Mouse (Mus musculus) heart, postnatal 4 days (tissue): ENCODE measurements at regions not wholly inside any gene's neighbourhood (a gene's known extent, or its start where the extent isn't known, plus 50 kb on each side); places are given as distances from the start of the nearest gene placed in this dataset.
A peak's percentile ranks its signal among the peaks of the same experiment; 100 is the strongest.

Source experiments
- DNase-seq: peaks from one replicate; pipeline ENCODE4 v3.0.0; 2021

DNA sequence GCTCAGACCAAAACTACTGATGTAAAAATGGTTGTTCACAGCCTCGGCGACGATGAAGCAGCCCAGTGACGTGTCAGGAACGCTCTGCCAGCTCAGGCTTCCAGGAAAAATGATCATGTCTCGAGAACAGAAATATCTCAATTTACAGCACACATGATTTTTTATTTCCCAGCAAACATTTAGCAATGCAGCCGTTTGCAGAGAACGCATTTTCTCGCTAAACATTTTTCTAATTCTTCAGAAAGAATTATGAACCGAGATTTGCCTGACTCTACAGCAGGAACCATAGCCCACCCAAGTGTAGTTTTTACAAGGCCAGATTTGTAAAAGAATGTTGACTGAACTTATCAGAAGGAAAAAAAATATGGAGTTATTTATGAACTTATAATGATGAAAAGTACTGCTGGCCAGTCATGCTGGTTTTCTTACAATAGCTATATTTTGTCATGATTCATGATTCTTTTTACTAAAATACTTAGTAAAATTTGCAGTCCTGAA, 380.4 kb downstream of the Etnk1 start:
- DNase-seq: no peak

DNA sequence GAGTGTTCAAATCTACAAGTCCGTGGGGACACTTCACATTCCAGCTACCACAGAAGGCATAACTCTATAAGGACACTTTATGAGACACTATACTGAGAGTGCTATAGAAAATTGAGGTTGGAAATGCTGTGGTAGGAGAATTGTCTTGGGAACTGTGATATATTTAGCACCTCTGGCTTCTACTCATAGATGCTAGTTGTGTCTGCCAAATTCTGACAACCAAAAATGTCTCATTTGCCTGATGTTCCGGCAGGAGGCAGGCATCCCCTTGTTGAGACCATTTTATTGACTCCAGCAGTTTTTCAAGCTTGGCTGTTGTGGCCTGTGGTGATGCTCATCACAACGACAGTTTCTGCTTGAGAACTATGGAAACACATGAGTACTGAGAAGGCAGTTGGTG, 387.9 kb downstream of the Etnk1 start:
- DNase-seq: no peak

DNA sequence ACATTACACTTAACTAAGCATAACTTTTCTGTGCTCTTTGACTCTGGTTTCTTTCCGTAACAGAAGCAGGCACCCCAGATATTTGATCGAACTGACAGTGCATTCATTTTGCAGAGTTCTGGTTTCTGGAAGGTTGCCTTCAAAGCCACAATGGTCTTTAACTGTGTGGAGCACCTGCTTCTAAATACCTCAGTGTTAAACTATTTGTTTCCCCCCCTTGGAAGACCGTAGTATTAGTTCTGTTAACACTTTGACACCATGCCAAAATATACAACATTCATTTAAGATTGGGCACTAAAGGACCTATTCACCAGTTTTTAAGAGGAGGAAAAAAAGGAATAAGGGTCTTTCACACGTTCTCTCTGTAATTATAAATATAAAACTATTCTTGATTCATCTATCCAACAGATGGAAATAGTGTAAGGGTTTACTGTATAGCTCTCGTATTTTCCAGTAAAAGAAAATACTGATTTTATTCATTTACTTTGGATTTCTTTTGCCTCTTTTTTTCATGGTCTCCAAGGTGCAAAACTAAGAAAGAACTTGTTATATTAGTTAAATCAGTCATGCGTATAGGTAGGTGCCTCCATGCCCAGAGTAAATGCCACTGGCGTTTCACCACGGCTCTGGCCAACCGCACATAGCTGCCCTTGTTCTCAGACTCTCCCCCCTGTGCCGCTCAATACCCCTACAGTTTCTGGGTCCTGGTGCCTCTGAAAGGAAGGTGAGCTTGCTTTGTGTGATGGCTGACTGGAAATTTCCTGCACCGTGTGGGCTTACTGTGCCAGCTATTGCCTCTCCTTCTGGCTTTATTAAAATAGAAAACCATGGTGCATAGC, 391.2 kb downstream of the Etnk1 start:
- no peak for DNase-seq

DNA sequence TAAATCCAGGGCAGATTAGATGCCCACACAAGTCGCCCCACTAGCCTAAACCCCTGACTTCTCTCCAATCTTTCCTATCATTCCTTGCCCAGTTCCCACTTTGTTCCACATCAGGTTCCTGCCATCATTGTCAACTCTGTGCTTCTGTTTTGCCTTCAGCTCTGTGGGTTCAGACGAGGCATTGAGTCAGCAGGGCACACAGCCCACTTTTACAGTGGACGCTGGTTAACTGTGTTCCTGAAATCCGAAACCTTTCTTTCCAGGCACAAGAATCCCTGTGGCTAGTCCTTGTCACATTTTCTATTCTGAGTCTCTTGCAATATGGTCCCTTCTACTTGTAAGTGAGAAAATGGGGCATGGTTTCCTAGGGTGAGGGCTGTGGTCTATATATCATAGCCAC, 392.3 kb downstream of the Etnk1 start:
- no peak for DNase-seq

DNA sequence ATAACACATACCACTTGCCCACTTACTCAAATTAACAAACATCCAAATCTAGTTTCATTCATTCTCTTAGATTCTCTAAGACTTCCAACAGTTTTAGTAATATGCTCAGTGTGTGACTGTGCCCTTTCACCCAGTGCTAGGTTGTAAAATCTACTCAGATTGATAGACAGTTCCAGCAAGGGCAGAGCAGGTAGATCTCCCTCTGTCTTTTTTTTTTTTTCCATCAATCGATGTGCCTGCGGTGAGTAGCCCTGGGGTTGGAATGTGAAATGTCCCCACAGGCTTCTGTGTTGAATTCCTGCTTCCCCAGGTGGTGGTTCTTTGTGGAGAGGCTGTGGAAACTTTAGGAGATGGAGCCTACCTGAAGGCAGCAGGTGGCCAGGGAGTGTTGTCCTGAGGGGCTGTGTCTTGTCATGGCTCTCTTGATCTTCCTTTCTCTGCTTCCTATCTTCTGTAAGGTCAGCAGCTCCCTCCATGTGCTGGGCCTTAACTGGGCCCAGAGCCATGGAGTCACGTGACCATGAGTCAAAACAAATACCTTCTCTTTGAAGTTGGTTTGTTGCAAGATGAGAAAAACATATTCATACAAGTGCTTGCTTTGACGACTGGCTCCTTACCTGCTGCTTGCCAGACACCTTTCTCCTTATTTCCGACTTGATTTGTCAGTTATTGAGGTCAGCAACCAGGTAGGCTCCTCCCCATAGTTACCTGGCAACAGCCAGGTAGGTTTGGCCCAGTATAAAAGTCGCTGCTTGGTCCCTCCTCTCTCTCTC, 394.5 kb downstream of the Etnk1 start:
- no peak for DNase-seq

DNA sequence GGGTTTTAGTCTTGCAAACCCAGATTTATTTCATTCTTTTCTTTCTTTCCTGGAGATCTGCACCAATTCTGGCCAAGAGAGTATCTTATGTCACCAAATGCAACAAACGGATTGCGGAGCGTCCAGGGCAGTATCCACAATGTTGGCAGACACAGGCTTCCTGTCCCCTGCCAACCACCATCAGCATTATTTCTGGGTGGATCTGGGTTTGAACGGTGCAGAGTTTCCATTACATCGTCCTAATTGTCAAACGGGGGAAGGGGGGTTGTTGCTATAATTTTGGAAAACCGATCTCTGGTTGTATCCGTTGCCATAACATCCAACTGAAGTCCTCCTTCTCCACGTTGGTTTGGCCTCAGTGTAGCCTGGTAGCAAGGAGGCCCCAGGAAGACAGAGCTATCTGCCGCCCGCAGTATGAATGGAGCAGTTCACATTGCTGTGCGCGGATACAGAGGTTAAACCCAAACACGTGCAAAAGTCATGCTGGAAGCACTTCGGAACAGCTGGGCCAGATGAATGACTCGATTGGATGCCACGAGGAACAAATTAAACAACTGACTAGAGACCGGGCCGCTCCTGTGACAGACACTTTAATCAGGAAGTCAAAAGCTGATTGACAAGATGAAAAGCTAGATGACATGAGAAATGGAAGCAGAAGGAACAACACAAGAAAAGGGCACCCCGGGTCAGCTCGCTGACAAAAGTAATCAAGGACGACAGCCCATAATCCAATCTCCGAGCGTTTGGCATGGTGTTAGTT, 404.5 kb downstream of the Etnk1 start:
- DNase-seq: no peak

DNA sequence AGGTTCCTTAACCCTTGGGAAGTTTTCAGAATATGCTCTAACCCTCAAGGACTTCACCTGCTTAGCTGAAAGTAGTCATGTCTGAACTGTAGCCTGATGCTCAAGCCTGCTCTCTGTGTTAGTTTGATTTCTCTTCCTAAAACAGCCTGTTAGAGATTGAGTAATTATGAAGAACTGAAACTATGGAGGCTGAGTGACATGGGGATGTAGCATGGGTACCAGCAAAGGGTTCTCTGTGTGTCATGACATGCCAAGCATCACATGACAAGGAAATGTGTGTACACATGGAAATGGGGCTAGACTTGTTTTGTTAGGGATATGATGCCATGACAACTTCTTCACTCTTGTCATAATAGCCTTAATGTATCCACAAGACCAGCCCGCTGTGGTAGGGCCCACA, 412.2 kb downstream of the Etnk1 start:
- DNase-seq: no peak

DNA sequence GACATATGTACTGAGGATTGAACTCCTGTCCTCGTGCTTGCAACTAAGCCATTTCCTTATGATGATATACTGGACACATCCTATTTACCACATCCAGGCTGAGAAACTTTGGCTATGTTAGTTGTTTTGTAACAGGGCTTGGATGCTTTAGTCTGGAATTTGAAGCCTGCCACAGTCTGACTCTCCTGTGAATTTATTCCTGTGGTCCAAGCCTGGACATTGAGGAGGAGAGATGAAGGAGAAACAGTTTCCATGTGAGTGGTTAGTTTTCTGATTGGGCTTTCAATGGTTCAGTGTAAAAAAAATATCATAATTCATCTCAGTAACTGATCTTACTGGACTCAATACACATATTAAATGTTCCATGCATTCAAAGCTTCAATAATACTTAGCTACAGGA, 422.6 kb downstream of the Etnk1 start:
- DNase-seq: no peak

DNA sequence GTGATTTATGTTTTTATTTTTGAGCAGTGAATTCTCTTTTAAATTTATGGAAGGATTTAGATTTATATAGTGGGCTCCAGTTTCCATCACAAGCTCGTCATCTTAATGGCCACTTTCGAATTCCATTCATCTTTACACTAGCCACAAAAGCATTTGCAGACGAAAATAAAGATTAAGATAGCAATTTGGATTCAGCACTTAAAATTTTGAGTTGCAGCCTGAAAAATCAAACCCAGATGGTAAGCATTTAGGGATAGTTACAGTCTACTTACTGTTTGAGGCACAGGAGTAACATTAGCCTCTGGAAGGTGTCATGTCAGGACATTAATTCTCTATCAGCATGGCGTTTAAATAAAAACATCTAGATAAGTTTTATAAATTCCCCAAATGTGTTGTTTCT, 423.2 kb downstream of the Etnk1 start:
- no peak for DNase-seq

DNA sequence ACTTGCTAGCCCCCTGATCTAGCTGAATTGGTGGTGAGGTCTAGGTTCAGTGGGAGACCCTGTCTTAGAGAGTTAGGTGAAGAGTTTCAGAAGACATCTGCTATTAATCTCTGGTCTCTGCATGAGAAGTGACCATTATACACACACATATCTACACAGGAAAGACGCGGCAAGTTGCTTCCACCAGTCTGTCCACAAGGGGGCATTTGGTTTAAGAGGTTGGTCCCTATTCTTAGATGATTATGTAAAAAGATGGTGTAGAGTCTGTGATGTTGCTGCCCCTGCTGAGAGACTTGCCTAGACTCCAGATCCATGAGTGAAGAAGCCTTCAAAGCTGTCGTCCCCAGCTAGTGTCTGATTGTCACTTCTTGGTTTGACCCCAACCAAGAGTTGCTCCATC, 425.5 kb downstream of the Etnk1 start:
- no peak for DNase-seq

DNA sequence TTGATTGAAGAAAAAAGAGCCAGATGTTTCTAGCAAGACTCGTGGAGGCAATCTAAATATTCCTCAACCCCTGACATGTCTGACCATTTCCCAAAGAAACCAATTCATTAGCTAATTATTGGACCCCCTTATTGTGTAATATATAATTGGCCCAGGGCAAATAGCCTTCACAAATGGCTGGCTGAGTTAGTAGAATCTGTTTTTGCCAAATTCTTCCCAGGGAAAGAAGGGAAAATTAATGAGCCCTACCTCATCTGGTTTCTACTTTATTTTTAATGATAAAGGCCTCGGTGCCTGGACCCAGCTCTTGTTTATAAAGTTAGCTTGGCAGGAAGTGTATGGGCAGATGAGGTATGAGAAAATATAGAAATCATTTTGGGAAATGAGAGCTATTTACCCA, 428.5 kb downstream of the Etnk1 start:
- no peak for DNase-seq

DNA sequence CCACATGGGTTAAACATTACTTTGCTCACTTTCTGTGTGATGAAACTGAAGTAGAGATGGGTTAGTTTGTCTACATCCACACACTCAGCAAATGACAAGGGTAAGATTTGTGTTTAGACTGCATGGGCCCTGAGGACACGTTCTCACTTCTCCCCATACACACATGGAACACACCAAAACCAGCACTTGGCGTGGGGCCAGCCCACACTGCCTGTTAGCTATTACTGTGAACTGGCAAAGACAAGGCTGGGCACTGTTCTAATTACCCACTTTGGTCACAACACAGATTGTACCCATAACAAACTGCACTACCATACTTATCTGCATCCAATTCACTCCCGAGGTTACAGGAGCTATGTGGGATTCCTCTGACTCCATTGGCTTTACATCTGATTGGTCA, 430.4 kb downstream of the Etnk1 start:
- no peak for DNase-seq

DNA sequence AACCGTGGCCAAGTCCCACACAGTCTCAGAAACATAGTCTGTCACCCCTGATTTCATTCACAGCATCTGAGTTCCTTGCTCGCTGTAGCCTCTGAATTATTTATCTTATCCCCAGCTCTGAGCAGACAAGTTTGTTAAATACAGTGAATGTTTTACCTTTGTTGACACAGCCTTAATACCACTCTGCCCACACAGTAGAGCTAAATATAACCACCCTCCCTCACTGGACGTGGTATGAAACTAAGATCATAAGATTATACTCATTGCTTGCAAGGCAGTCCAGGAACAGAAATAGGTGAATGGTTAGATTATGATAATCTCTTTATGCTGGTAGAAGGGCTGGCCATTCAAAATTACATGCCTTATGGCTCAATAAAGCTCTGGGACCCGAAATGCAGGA, 431.9 kb downstream of the Etnk1 start:
- no peak for DNase-seq

DNA sequence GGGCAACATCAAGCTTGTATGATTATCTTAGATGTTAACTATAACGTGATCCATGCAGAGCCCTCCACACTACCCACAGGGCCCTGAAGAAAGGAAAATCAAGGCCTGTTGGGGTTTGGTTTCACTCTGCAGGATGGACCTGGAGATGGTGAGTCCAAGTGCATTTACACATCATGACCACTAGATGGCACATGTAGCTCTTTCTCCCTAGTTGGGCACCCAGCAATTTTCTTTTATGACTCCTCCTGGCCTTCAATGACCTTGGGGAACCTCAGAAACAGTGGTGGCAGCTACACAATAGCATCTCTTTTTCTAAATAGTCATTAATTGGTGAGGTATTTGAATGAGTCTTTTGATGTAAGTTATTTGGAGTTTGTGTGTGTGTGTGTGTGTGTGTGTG, 442.1 kb downstream of the Etnk1 start:
- peak; percentile 14 for DNase-seq

DNA sequence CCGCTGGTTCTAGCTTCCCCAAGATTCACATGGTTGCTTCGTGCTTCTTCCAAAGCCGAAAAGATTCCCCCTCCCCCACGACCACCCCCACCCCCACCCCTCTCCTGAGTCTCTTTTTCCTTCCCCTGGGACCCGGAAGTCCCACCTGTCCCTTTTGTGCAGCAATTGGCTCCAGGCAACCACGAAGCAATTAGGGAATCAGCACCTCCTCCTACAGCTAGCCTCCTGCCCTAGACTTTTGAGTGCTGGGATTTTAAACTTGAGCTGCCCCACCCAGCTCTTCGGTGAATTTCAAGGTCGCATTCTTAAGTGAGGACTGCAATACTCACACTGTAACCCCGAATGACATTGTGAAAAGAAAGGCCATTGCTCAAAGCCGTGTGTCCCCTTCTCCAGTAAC, 445.9 kb downstream of the Etnk1 start:
- no peak for DNase-seq

DNA sequence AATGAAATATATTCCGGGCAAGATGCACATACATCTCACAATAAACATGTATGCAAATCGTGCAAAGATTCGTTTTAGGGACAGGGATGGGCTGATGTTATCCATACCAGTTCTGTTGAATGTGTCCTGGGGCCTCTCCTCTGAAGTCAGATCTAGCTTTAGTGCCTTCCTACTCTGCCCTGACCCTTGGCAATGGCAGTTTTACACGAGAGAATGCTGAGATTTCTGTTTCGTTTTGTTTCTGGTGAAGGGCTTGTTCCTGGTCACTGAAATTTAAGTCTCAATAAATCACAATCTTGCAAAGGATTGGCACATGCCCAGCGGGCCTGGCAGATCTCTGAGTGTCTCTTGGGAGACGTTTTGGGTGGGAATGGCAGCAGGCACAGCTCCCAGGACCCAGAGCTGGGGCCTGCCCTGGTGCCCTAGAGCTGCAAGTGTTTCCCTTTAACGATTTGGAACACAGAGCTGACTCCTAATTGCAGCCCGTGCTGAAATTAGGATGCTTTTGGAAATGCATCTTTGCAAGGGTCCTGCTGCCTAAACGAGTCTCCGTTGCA, 447.5 kb downstream of the Etnk1 start:
- no peak for DNase-seq

DNA sequence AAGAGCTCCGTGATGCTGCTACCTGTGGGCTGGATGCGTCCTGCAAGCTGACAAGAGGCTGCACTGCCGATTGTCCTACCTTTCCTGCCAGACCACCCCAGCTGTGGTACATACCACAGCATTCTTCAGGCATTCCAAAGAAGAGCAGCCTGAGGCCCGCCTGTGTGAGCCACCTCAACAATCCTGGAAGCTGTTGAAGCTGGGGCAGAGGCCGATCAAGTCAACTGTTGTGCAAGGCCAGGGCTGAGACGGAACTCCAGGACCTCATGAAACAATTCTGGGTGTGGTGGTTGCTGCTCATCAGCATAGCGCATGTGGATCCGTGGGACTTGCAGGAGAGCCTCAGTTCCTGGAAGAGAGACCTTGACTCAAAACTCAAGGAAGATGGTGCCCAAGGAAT, 448.3 kb downstream of the Etnk1 start:
- no peak for DNase-seq

DNA sequence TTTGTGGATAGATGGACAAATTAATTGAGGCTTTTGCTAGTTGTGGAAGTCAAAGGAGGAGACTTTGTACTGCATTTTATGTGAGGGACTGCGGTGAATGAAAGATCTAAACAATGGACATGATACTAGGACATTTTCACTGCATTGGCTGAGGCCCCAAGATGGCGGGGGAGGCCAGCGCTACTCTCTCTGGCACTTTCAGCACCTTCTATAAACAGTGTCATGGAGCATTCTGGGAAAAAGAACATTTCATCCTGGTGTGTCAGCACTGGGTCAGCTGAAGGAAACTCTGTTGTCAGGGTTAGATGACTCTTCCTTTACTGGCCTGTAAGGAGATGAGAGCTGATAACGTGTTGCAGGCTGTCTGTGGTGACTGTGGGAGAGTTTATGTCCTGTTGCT, 449.4 kb downstream of the Etnk1 start:
- no peak for DNase-seq

DNA sequence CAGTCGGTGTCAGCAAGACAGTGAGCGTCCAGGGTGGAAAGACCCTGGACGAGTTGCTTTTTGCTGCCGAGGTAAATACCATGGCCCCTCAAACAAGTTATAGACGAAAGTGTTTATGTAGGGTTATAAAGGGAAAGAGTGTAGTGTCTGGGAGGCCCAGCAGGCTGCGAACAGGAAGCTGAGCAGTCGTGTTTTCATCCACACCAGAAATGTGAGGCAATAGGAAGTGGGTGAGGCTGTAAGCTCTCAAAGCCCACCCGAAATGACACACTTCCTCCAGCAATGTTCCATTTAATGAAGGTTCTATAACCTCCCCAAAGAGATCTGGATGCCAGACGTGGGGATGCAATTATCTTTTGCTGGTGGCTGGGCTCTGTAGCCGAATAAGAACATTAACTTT, 451.5 kb downstream of the Etnk1 start:
- DNase-seq: no peak

DNA sequence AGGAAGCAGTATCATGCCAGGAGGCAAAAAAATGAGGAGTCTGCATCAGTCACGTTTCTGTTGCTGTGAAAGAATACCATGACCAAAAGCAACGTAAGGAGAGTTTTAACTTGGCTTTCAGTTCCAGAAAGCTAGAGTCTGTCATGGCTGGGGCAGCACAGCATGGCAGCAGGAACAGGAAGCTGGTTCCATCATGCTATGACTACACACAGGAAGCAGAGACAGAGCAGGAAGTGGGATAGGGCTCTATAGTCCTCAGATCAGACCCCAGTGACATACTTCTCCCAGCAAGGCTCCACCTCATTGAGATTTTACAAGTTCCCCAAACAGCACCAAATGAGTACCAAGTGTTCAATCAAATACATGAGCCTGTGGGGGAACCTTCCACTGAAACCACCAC, 453.6 kb downstream of the Etnk1 start:
- DNase-seq: no peak

DNA sequence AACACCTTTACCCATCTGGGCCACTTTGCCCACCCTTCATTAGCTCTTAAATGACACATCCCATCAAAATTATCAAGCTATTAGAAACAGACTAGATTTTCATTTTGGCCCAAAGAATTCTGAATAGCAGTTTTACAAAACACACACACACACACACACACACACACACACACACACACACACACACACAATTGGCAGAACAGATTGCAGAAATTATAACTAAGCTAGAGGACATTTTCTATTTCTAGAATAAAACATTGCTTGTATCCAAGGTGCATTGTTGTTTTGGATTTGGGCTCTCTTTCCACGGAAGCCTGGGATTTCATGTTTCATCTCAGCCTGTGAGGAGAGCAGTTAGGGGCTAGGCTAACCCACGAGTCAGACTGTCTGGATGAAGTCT, 455.1 kb downstream of the Etnk1 start:
- no peak for DNase-seq

DNA sequence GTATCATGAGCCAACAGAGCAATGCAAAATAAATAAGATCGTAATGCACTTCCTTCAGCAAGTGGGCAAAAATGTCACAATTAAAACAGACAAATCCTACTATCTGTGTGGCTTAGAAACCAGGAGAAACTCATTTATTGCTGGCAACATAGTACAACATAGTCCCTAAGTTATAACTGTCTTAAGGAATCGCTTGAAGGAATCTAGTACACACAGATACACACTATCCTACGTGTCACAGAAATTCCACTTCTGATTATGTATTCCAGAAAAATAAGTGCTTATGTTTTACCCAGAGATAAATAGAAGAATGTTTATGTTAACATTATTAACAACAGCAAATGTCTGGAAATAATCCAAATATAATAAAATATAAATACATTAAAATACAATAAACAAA, 457.9 kb downstream of the Etnk1 start:
- no peak for DNase-seq

DNA sequence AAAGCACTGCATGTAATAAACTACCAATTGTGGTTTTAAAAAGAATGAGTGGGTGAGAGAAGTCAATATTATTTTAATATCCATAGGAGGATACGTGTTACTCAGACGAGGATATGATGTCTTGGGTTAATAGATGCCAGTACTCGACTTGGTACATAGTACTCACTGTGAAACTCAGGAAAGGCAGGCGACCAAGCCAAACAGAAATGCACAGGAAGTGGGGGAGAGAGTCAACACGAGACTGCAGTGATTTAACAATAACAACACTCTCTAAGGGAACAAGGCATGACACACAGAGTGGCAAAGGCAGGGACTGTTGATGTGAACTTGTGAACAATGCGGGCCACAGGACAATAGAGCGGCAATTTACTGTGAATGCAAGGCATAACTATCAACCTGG, 464.6 kb downstream of the Etnk1 start:
- no peak for DNase-seq
